Mouse (Mus musculus) mesoderm, embryonic 11.5 days (tissue): ENCODE measurements around the gene Zbed5.
A peak's percentile ranks its signal among the peaks of the same experiment; 100 is the strongest.
"Not testable (repeated sequence)": the region's sequence is repeated elsewhere in the genome, so short reads cannot be mapped to it uniquely, and the experiment has no call there.

Experiments used
- DNase-seq: peaks from one replicate; pipeline ENCODE4 v3.0.0-alpha.2; 2012; ENCODE audit warnings: low read depth, low spot score

Zbed5 gene

GRCm38 (mm10) chr5:129908242-129908965 is 12.9 kb downstream of the Zbed5 start, which contains the start of gene Nupr1l:
Gene Nupr1l (plus strand): TSS chr5:129908540.
- DNase-seq = peak; percentile 96

- no peak for DNase-seq
Observed at GRCm38 (mm10) chr5:129909147-129909546, 13.6 kb downstream of the Zbed5 start.

DNA sequence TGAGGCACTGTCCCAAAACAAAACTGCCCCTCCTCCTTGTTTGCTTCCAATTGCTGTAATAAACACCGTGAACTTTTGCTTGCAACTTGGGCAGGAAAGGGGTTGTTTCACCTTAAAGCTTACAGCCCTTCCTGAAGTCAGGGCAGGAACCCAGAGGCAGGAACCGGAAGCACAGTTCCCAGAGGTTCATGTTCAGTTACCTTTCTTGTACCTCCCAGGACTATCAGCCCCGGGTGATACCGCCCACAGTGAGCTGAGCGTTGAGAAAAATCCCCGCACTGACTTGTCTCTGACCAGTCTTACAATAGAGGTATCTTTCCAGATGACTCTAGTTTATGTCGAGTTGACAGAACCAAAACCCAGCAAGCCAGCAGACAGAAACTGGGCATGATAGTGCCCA is 14.1 kb downstream of the Zbed5 start:
- DNase-seq = no peak

DNA sequence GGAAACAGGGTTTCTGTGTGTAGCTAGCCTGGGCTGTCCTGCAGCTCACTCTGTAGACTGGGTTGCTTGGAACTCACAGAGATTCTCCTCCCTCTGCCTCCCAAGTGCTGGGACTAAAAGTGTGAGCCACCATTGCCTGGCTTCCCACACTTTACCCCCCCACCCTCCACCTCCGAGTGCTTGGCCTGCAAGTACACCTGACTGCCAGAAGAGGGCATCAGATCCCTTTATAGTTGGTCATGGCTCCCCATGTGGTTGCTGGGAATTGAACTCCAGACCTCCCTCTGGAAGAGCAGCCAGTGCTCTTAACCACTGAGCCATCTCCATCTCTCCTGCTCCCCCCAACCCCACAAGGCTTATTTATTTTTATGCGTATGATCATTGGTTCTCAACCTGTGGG is 18.5 kb downstream of the Zbed5 start:
- DNase-seq = peak; percentile 55

- DNase-seq = not testable (repeated sequence)
Observed at GRCm38 (mm10) chr5:129915491-129915890, 20.0 kb downstream of the Zbed5 start.

DNA sequence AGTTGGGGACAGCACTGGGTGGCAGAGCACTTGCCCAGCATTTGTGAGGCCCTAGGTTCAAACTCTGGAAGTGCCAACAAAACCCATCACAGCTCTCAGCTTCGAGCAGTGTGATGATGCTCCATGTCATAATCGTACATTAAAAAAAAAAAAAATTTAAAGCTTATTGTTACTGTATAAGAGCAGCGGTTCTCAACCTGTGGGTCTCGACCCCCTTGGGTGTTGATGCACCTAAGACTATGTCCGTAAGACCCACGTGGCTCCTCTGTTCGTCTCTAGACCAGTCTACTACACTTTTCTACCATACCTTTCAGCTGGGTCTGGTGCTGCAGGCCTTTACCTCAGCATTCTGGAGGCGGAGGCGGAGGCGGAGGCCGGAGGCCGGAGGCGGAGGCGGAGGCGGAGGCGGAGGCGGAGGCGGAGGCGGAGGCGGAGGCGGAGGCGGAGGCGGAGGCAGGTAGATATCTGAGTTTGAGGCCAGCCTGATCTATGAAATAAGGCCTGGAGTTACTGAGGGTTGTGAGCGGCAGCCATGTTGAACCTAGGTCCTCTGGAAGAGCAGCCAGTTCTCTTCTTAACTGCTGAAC is 22.6 kb downstream of the Zbed5 start:
- DNase-seq = no peak

DNA sequence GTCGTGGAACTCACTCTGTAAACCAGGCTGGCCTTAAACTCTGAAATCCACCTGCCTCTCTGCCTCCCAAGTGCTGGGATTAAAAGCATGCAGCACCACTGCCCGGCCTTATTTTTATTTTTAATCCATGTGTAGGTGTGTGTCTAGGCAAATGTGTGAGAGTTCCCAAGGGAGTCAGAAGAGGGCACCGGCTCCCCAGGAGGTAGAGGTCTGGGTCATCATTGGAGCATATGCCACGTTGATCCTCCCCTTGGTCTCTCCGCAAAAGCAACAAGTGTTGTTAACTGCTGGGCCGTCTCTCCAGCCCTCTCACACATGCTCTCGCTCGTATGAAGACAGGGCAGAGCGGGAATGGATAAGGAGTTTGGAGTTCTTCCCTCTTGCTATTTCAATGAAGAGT is 23.2 kb downstream of the Zbed5 start:
- DNase-seq = no peak

DNA sequence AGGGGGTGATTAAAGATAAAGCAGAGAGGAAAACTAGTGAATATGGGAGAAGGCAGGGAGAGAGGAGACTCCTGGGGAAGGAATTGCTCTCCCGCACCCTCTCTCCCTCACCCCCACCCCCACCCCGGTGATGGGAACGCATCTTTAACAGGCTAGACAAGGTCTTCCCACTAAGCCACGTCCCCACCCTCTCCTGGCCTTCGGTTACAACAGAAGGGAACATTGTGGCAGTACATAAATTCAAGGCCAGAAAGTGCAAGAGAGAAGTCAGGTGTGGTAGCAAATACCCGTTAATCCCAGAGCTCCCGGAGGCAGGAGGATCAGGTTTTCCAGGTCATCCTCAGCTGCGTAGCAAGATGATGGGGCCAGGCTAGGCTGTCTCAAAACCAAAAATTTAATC is 23.8 kb downstream of the Zbed5 start:
- no peak for DNase-seq

- no peak for DNase-seq
Observed at GRCm38 (mm10) chr5:129921972-129922371, 26.4 kb downstream of the Zbed5 start.

GRCm38 (mm10) chr5:129924820-129925452 is 29.4 kb downstream of the Zbed5 start:
- DNase-seq = no peak

GRCm38 (mm10) chr5:129925933-129926332 is 30.4 kb downstream of the Zbed5 start:
- DNase-seq = no peak

DNA sequence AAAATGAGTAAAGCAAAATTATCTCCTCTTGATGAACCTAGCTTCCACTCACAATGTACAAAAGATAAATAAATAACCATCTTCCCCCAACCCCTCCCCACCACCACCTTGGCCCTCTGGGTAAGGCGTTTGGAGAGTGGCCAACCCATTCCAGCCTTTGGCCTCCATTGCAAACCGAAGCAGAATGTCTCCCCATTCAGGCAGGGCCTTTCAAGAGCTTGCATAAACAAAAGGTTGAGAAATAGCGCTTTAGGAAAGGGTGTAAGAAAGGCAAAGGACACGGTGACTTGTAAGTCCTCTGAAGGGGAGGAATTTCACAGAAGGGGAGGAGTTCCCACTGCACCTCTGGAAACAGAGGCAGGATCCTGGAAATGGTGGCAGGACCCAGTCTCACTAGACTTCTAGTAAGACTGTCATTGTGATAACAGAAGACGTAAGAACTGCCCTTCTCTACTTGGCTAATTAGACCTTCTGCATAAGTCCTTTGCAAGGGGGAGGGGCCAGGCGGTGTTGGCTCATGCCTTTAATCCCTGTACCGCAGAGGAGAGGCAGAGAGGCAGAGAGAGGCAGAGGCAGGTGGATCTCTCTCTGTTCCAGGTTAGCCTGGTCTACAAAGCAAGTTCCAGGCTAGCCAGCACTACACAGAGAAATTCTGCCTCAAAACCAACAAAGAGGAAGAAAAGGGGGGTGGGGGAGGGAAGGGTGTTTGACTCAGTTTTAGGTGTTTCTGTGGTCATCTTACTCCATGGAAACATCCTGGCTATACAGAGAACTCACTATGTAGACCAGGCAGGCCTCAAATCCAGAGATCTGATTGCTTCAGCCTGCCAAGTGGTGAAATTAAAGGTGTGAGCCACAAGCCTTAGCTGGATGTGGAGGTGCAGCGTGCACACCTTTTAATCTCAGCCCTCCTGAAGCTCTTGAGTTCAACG is 34.7 kb downstream of the Zbed5 start:
- no peak for DNase-seq

DNA sequence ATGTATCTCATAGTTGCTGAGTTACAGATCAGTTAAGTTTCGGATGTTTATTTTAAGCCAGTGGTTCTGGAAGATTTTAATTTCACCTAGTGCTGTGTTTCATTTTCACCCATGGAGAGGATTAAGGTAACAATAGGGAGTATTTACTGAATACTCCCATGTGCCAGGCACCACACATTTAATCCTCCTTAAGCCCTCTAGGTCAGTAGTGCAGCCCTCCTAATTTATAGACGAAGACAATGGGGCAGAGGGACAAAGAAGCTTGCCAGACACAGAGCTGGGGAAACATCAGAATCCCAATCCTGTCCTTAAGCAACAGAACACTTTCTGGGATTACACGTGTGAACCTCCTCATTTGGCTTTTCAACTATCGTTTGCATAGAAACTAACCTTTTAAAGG is 41.4 kb downstream of the Zbed5 start:
- no peak for DNase-seq

- no peak for DNase-seq
Observed at GRCm38 (mm10) chr5:129940281-129940680, 44.8 kb downstream of the Zbed5 start.

- DNase-seq = no peak
Observed at GRCm38 (mm10) chr5:129940736-129941494, 45.4 kb downstream of the Zbed5 start.

- DNase-seq = peak; percentile 100
Observed at GRCm38 (mm10) chr5:129941495-129942045, 46.0 kb downstream of the Zbed5 start, which contains the start of gene Vkorc1l1. Gene Vkorc1l1 (plus strand): TSS chr5:129941970.

DNA sequence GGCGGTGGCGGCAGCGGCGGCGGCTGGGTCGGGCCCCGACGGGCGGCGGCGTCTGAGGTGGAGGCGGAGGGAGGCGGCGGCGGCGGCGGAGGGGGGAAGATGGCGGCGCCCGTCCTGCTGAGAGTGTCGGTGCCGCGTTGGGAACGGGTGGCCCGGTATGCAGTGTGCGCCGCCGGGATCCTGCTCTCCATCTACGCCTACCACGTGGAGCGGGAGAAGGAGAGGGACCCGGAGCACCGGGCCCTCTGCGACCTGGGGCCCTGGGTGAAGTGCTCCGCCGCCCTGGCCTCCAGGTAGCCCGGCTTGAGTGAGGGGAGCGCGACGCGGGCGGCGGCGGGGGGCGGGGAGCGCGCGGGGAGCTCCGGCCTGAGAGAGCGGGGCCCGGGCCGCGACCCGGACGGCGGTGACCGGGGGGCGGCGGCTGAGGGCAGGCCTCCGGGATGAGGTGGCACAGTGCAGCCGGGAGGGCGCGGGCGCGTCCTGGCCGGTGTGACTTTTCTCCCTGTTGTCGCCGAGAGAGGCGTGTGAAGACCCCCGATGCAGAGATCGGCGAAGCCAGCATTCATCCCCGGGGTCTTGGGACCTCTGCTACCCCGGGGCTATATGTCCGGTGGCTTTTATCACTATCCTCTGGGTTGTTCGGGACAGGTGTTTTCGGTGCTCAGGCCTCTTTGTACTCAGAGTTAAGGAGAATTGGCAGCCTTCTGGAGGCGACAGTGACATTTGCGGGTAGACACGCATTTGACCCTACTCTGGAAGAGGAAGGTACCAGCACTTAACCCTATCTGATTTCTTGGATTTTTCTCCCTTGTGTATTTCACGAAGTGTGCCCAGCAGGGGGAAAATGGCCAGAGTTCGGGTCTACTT is 46.8 kb downstream of the Zbed5 start:
- DNase-seq = peak; percentile 31

- DNase-seq = no peak
Observed at GRCm38 (mm10) chr5:129943402-129943801, 47.9 kb downstream of the Zbed5 start.

DNA sequence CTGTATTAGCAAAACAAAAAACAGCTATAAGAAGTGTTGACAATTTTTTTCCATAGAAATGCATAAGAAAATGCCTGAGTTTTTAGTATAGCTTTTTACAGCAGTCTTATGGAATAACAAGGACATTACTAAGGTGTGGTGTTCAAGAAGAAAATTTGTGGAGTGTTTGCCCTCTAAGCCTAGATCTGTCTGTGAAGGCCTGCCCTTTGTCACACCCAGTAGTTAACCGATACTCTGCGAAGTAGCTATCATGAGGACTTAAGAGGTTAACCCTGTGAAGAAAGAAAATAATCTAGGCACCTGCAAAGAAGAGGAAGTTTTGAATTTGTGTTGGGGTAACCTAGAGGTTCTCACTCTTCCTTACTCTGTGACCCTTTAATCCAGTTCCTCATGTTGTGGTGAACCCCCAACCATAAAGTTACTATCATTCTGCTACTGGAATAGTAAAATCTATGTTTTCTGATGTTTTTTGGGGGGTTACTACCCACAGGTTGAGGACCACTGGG is 52.1 kb downstream of the Zbed5 start:
- no peak for DNase-seq
